Mouse (Mus musculus) small intestine, adult 2 months (tissue): ENCODE measurements around the gene Ager.

Experiments
- CTCF ChIP-seq: fragments of 200-500 bp; IDR thresholded peaks from 2 replicates; pipeline ENCODE4 v1.5.1; 2012; ENCODE audit warnings: low read depth, mild to moderate bottlenecking, control low read depth, inconsistent platforms, low read length, moderate library complexity, mixed read lengths; ENCODE audit not compliant: insufficient replicate concordance, insufficient read length; ENCODE audit errors: extremely low read depth
- POLR2A ChIP-seq: fragments of 200-500 bp; IDR thresholded peaks from 2 replicates; pipeline ENCODE4 v1.6.1; 2012; ENCODE audit warnings: low read depth, mild to moderate bottlenecking, control low read depth, inconsistent platforms, low read length, moderate library complexity

GRCm38 (mm10) chr17:34606186-34607039 lies 8.8 kb downstream of the Ager start:
- TF ChIP-seq CTCF (no peak), POLR2A (no peak; the same call in 1 of the 2 replicates)
